ENCODE assay signal across 9 mouse cellular contexts in the genomic region with DNA sequence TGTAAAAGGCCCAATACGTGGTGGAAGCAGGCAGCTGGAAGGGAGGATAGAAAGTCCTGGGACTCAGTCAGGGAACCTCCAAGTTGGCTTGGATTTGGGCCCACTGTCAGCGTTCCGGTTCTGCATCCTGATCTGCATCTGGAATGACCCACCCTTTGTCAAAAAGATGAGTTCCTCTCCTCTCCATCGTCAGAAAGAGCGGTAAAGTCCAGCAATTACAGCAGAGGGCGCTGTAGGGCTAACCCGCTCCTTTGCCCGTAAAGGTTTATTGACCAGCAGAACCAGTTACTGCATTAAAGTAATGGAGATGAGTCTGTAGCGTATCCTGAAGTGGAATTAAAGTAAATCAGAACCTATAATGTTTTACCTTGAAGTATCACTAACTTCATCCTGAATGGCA. TPM values are rescaled to one million over a fixed set of nuclear protein-coding genes. Genes with fewer than 3 reads are reported as not detected.
DNase-seq lines count a peak whose midpoint lies in the region; ATAC-seq and TF ChIP-seq lines count a peak whose summit lies in the region.
"Had no signal": no experiment of that assay in that cellular context is flagged by ENCODE, and none has a peak within 500 bp of the region (broad histone marks: within the 10 kb centered on the region; RNA-seq: fewer than 3 reads in every experiment).

No protein-coding gene starts in this region.

- no peak overlapping the region for H3K9ac ChIP-seq in liver, embryonic 12.5 days
- no peak overlapping the region for H3K9ac ChIP-seq in limb, embryonic 14.5 days (ENCODE audit: low read depth, low read length, severe bottlenecking)

- H3K27me3 ChIP-seq in liver, embryonic 12.5 days (replicated peaks), result peaks cover 54% of the 10 kb centered on the region
- H3K27me3 ChIP-seq in limb, embryonic 14.5 days (ENCODE audit: control insufficient read depth, insufficient read depth, low read length), result no peaks in the 10 kb centered on the region
- no peaks in the 10 kb centered on the region; the same call in 1 of the 2 replicates for H3K27me3 ChIP-seq in small intestine, adult 2 months (ENCODE audit: control insufficient read depth, insufficient read depth, low read length)

- no peaks in the 10 kb centered on the region for H3K36me3 ChIP-seq in liver, embryonic 12.5 days
- H3K36me3 ChIP-seq in limb, embryonic 14.5 days (ENCODE audit: control insufficient read depth, insufficient read depth, low read length), result no peaks in the 10 kb centered on the region
- no peaks in the 10 kb centered on the region for H3K36me3 ChIP-seq in small intestine, adult 2 months (ENCODE audit: control insufficient read depth, insufficient read depth, low read length)

- no peaks in the 10 kb centered on the region for H3K9me3 ChIP-seq in liver, embryonic 12.5 days (replicated peaks)
- no peaks in the 10 kb centered on the region for H3K9me3 ChIP-seq in limb, embryonic 14.5 days (ENCODE audit: control insufficient read depth, low read length)
- H3K9me3 ChIP-seq: megakaryocyte, embryonic 14.5 days had no signal

- H3K4me3 ChIP-seq in liver, embryonic 12.5 days, result no peak overlapping the region
- H3K4me3 ChIP-seq in bone marrow macrophage, adult 2 months (ENCODE audit: insufficient read depth, low read length), result no peak overlapping the region
- no peak overlapping the region for H3K4me3 ChIP-seq in limb, embryonic 14.5 days (replicated peaks; ENCODE audit: low read length)
- no peak overlapping the region for H3K4me3 ChIP-seq in small intestine, adult 2 months (ENCODE audit: low read depth, low read length)
- H3K4me3 ChIP-seq: megakaryocyte, embryonic 14.5 days had no signal

- H3K27ac ChIP-seq in liver, embryonic 12.5 days, result no peak overlapping the region
- no peak overlapping the region for H3K27ac ChIP-seq in bone marrow macrophage, adult 2 months (ENCODE audit: insufficient read depth, low read depth, low read length)
- H3K27ac ChIP-seq in limb, embryonic 14.5 days (replicated peaks; ENCODE audit: low read depth, low read length), result no peak overlapping the region
- H3K27ac ChIP-seq in small intestine, adult 2 months (ENCODE audit: insufficient read depth, low read depth, low read length), result no peak overlapping the region

- ATAC-seq in liver, embryonic 12.5 days, result no peak
- ATAC-seq in limb, embryonic 14.5 days (ENCODE audit: low FRiP score, low read depth), result no peak

- no peaks in the 10 kb centered on the region for H3K4me1 ChIP-seq in liver, embryonic 12.5 days
- no peaks in the 10 kb centered on the region for H3K4me1 ChIP-seq in bone marrow macrophage, adult 2 months (ENCODE audit: control insufficient read depth, insufficient read depth, low read length)
- no peaks in the 10 kb centered on the region for H3K4me1 ChIP-seq in limb, embryonic 14.5 days (ENCODE audit: control insufficient read depth, insufficient read depth, low read length)
- H3K4me1 ChIP-seq in small intestine, adult 2 months (ENCODE audit: control insufficient read depth, insufficient read depth, insufficient read length, low read length), result no peaks in the 10 kb centered on the region
- H3K4me1 ChIP-seq: megakaryocyte, embryonic 14.5 days had no signal

- no peak for TF ChIP-seq POLR2A in bone marrow macrophage, adult 2 months (IDR thresholded peaks at IDR 0.05; ENCODE audit: borderline replicate concordance, low read depth, low read length)
- no peak for TF ChIP-seq POLR2A in limb, embryonic 14.5 days (IDR thresholded peaks at IDR 0.05; ENCODE audit: borderline replicate concordance, extremely low read depth, insufficient read depth, insufficient read length)
- no peak for TF ChIP-seq POLR2A in small intestine, adult 2 months (IDR thresholded peaks at IDR 0.05; ENCODE audit: low read depth, low read length)

- no peak overlapping the region for H3K4me2 ChIP-seq in liver, embryonic 12.5 days
- H3K4me2 ChIP-seq in limb, embryonic 14.5 days (replicated peaks; ENCODE audit: low read depth, low read length, severe bottlenecking), result no peak overlapping the region

- peak; percentile 67 for TF ChIP-seq CTCF in bone marrow macrophage, adult 2 months (IDR thresholded peaks at IDR 0.05; ENCODE audit: low read depth, low read length)
- peak; percentile 75; the same call in 1 of the 2 replicates for TF ChIP-seq CTCF in small intestine, adult 2 months (IDR thresholded peaks at IDR 0.05; ENCODE audit: extremely low read depth, insufficient read length, insufficient replicate concordance, low read depth, low read length)

- DNase-seq in liver (peak; percentile 56), MN1 (ENCODE audit: low spot score) (peak; percentile 78)
- DNase-seq in gastrocnemius, adult 8-10 months (ENCODE audit: low spot score in 2 of 2), result peak; percentile 4 to 13
- DNase-seq in limb, embryonic 14.5 days (ENCODE audit: low spot score), result peak; percentile 41

- 12% methylated on average over 9 of the region's 9 CpGs for WGBS in liver, embryonic 12.5 days (ENCODE audit: insufficient replicate concordance)
- WGBS in limb, embryonic 14.5 days, result 15% methylated on average over 9 of the region's 9 CpGs
- WGBS in small intestine, adult 2 months, result 8% methylated on average over 9 of the region's 9 CpGs

RNA-seq across cellular contexts. Expression of gene Npm1, which starts 7.5 kb away (rescaled TPM):
- polyA plus RNA-seq in liver, embryonic 12.5 days (2016; fragmentation: Nextera tagmentation; extraction: Ambion mirVana), result 966 and 967 TPM in 2 replicates
- polyA plus RNA-seq in bone marrow macrophage, adult 2 months (2012; ENCODE audit: insufficient read depth, insufficient read length, missing spikeins), result 679 and 687 TPM in 2 replicates
- 100 to 1,000 TPM; 118 to 161 (median 130) TPM for total RNA-seq in gastrocnemius, adult 8-10 months (2022)
- polyA plus RNA-seq in limb, embryonic 14.5 days (2012; rRNA removed), result 633 and 1,234 TPM in 2 replicates
- polyA plus RNA-seq in limb, embryonic 14.5 days (2014; fragmentation: Nextera tagmentation; extraction: Ambion mirVana), result 1,104 and 1,131 TPM in 2 replicates
- polyA plus RNA-seq in small intestine, adult 2 months (2012; rRNA removed), result 7.1 and 18.2 TPM in 2 replicates

RNA-seq across cellular contexts. Expression of gene Fgf18, which starts 23.3 kb away (rescaled TPM):
- 0.44 and 0.60 TPM in 2 replicates for polyA plus RNA-seq in liver, embryonic 12.5 days (2016; fragmentation: Nextera tagmentation; extraction: Ambion mirVana)
- not detected in 2 replicates for polyA plus RNA-seq in bone marrow macrophage, adult 2 months (2012; ENCODE audit: insufficient read depth, insufficient read length, missing spikeins)
- 1 to 10 TPM in 2 of 4 experiments, under 1 TPM in 2; 0.54 to 2.1 (median 0.94) TPM for total RNA-seq in gastrocnemius, adult 8-10 months (2022)
- polyA plus RNA-seq in limb, embryonic 14.5 days (2012; rRNA removed), result 15.8 and 18.5 TPM in 2 replicates
- polyA plus RNA-seq in limb, embryonic 14.5 days (2014; fragmentation: Nextera tagmentation; extraction: Ambion mirVana), result 24.0 and 24.5 TPM in 2 replicates
- polyA plus RNA-seq in small intestine, adult 2 months (2012; rRNA removed), result 0.09 TPM in 1 of 2 replicates, not detected in the other

RNA-seq across cellular contexts. Expression of gene Tlx3, which starts 32.9 kb away (rescaled TPM):
- polyA plus RNA-seq in liver, embryonic 12.5 days (2016; fragmentation: Nextera tagmentation; extraction: Ambion mirVana), result not detected in 2 replicates
- polyA plus RNA-seq in bone marrow macrophage, adult 2 months (2012; ENCODE audit: insufficient read depth, insufficient read length, missing spikeins), result not detected in 2 replicates
- not detected for total RNA-seq in gastrocnemius, adult 8-10 months (2022)
- polyA plus RNA-seq in limb, embryonic 14.5 days (2012; rRNA removed), result 0.08 and 0.09 TPM in 2 replicates
- polyA plus RNA-seq in limb, embryonic 14.5 days (2014; fragmentation: Nextera tagmentation; extraction: Ambion mirVana), result not detected in 2 replicates
- polyA plus RNA-seq in small intestine, adult 2 months (2012; rRNA removed), result 0.05 TPM in 1 of 2 replicates, not detected in the other
- total RNA-seq: gastrocnemius, postnatal 4 days had no signal

Comparison
In these comparisons a context has a peak if more than half of its experiments do, and no peak if none do; other contexts are left out.
1. DNase-seq: peak in every context shown above with its lines; median percentile 78 in MN1; 56 in liver; 41 in limb, embryonic 14.5 days; 8 in gastrocnemius, adult 8-10 months.
2. RNA of gene Npm1, which starts 7.5 kb away (polyA plus RNA-seq): 633 to 1,234 TPM in limb, embryonic 14.5 days, 966 to 967 TPM in liver, embryonic 12.5 days and 679 to 687 TPM in bone marrow macrophage, adult 2 months; 7.1 to 18.2 TPM in small intestine, adult 2 months; every median in the first group is over 10 times any median in the second.
3. RNA of gene Fgf18, which starts 23.3 kb away (polyA plus RNA-seq): 15.8 to 24.5 TPM in limb, embryonic 14.5 days; 0.44 to 0.60 TPM in liver, embryonic 12.5 days, not detected in bone marrow macrophage, adult 2 months and 0.09 TPM in small intestine, adult 2 months; every median in the first group is over 10 times any median in the second.